9 mouse cellular contexts compared by ENCODE assay signal in genomic region chr3:94648755-94649590, GRCm38 (mm10). TPM values are rescaled to one million over a fixed set of nuclear protein-coding genes. Genes with fewer than 3 reads are reported as not detected.
DNase-seq lines count a peak whose midpoint lies in the region; ATAC-seq and TF ChIP-seq lines count a peak whose summit lies in the region.
"Had no signal": no experiment of that assay in that cellular context is flagged by ENCODE, and none has a peak within 500 bp of the region (broad histone marks: within the 10 kb centered on the region; RNA-seq: fewer than 3 reads in every experiment).

No protein-coding gene starts in this region.

- H3K27ac ChIP-seq in heart, embryonic 11.5 days (ENCODE audit: low read depth, low read length) = peak overlapping the region; percentile 79
- H3K27ac ChIP-seq in embryonic fibroblast, embryonic 13.5 days (ENCODE audit: insufficient read depth, low read length) = peak overlapping the region; percentile 5
- H3K27ac ChIP-seq in liver, postnatal 0 days (ENCODE audit: low read depth) = peak overlapping the region; percentile 77
- H3K27ac ChIP-seq: hindbrain, embryonic 15.5 days had no signal

- no peak for TF ChIP-seq EP300 in liver, postnatal 0 days (IDR thresholded peaks at IDR 0.05; ENCODE audit: low read depth)

- no peak overlapping the region for H3K4me3 ChIP-seq in heart, embryonic 11.5 days (ENCODE audit: low read depth, low read length)
- H3K4me3 ChIP-seq in embryonic fibroblast, embryonic 13.5 days (ENCODE audit: insufficient read depth, low read length) = no peak overlapping the region
- H3K4me3 ChIP-seq in liver, postnatal 0 days (ENCODE audit: low read depth, low read length) = no peak overlapping the region
- H3K4me3 ChIP-seq: hindbrain, embryonic 15.5 days had no signal

- peak overlapping the region; percentile 17; the same call in 1 of the 2 replicates for H3K9ac ChIP-seq in heart, embryonic 11.5 days (ENCODE audit: low read depth, low read length)
- H3K9ac ChIP-seq in liver, postnatal 0 days (replicated peaks) = no peak overlapping the region
- H3K9ac ChIP-seq: hindbrain, embryonic 15.5 days had no signal

- 24% methylated on average over 6 of the region's 6 CpGs for WGBS in heart, embryonic 11.5 days (ENCODE audit: insufficient replicate concordance)
- 49% methylated on average over 6 of the region's 6 CpGs for WGBS in liver, postnatal 0 days (ENCODE audit: insufficient replicate concordance)

- TF ChIP-seq CTCF in embryonic fibroblast, embryonic 13.5 days (IDR thresholded peaks at IDR 0.05; ENCODE audit: borderline replicate concordance, insufficient read depth, low read length) = no peak
- TF ChIP-seq CTCF in liver, postnatal 0 days (IDR thresholded peaks at IDR 0.05; ENCODE audit: low read depth) = no peak

- peaks cover 15% of the 10 kb centered on the region for H3K4me1 ChIP-seq in heart, embryonic 11.5 days (ENCODE audit: control insufficient read depth, insufficient read depth, low read length)
- H3K4me1 ChIP-seq in embryonic fibroblast, embryonic 13.5 days (ENCODE audit: control insufficient read depth, insufficient read depth, low read length) = peaks cover 12% of the 10 kb centered on the region
- H3K4me1 ChIP-seq in liver, postnatal 0 days (ENCODE audit: insufficient read depth) = peaks cover 17% of the 10 kb centered on the region

- H3K4me2 ChIP-seq in heart, embryonic 11.5 days = peak overlapping the region; percentile 43
- H3K4me2 ChIP-seq in liver, postnatal 0 days (ENCODE audit: low read depth, low read length) = peak overlapping the region; percentile 42; the same call in 1 of the 2 replicates
- H3K4me2 ChIP-seq: hindbrain, embryonic 15.5 days had no signal

- DNase-seq in heart, postnatal 36 days = no peak
- DNase-seq in MEL-GATA-1-ER (ENCODE audit: extremely low read depth, low read depth) = peak; percentile 46
- DNase-seq in liver, postnatal 0 days = peak; percentile 27
- peak; percentile 87 for DNase-seq in yolk sac, embryonic 10.5 days (ENCODE audit: low spot score)
- no peak for DNase-seq in spleen, postnatal 14 days (ENCODE audit: low spot score in 2 of 2)
- no peak for DNase-seq in kidney, adult 18-20 months

- TF ChIP-seq POLR2A in embryonic fibroblast, embryonic 13.5 days (IDR thresholded peaks at IDR 0.05; ENCODE audit: low read depth, low read length) = no peak

- H3K27me3 ChIP-seq in heart, embryonic 11.5 days (ENCODE audit: control insufficient read depth, insufficient read depth, low read length) = no peaks in the 10 kb centered on the region
- H3K27me3 ChIP-seq in liver, postnatal 0 days (ENCODE audit: insufficient read depth, low read length) = no peaks in the 10 kb centered on the region
- H3K27me3 ChIP-seq: hindbrain, embryonic 15.5 days had no signal

- no peaks in the 10 kb centered on the region for H3K9me3 ChIP-seq in heart, embryonic 11.5 days (replicated peaks; ENCODE audit: control insufficient read depth, low read length)
- no peaks in the 10 kb centered on the region for H3K9me3 ChIP-seq in liver, postnatal 0 days (ENCODE audit: low read length)
- H3K9me3 ChIP-seq: hindbrain, embryonic 15.5 days had no signal

- intact Hi-C loops in heart, postnatal 36 days (cut with DNase I) = no loop called here

- peak; percentile 85; the same call in 1 of the 2 replicates for ATAC-seq in heart, embryonic 11.5 days (replicated peaks; ENCODE audit: insufficient number of reproducible peaks, low FRiP score, low TSS enrichment)
- ATAC-seq in liver, postnatal 0 days = peak; percentile 94

- no peaks in the 10 kb centered on the region for H3K36me3 ChIP-seq in heart, embryonic 11.5 days (ENCODE audit: control insufficient read depth, insufficient read depth, low read length)
- no peaks in the 10 kb centered on the region for H3K36me3 ChIP-seq in liver, postnatal 0 days (replicated peaks; ENCODE audit: insufficient read depth, low read length)
- H3K36me3 ChIP-seq: hindbrain, embryonic 15.5 days had no signal

RNA-seq across cellular contexts. Expression of gene Gm10972, which starts 6.1 kb away (rescaled TPM):
- polyA plus RNA-seq in heart, embryonic 11.5 days (2014; fragmentation: Nextera tagmentation; extraction: Ambion mirVana) = not detected in 2 replicates
- total RNA-seq in heart, postnatal 36 days (2021) = not detected
- polyA plus RNA-seq in embryonic fibroblast, embryonic 13.5 days (2011; ENCODE audit: insufficient read length, low read depth, missing spikeins) = not detected in 2 replicates
- polyA plus RNA-seq in liver, postnatal 0 days (2015; fragmentation: Nextera tagmentation; extraction: Ambion mirVana) = not detected in 2 replicates
- polyA plus RNA-seq: hindbrain, embryonic 15.5 days had no signal

RNA-seq across cellular contexts. Expression of gene Tuft1, which starts 9.7 kb away (rescaled TPM):
- 8.7 and 10.5 TPM in 2 replicates for polyA plus RNA-seq in heart, embryonic 11.5 days (2014; fragmentation: Nextera tagmentation; extraction: Ambion mirVana)
- 1 to 10 TPM; 2.5 to 2.9 TPM for total RNA-seq in heart, postnatal 36 days (2021)
- polyA plus RNA-seq in embryonic fibroblast, embryonic 13.5 days (2011; ENCODE audit: insufficient read length, low read depth, missing spikeins) = 3.2 and 6.1 TPM in 2 replicates
- 7.5 and 8.1 TPM in 2 replicates for polyA plus RNA-seq in liver, postnatal 0 days (2015; fragmentation: Nextera tagmentation; extraction: Ambion mirVana)

RNA-seq across cellular contexts. Expression of gene Selenbp2, which starts 44.4 kb away (rescaled TPM):
- 0.72 and 2.0 TPM in 2 replicates for polyA plus RNA-seq in heart, embryonic 11.5 days (2014; fragmentation: Nextera tagmentation; extraction: Ambion mirVana)
- 10 to 100 TPM; 13.3 to 14.6 TPM for total RNA-seq in heart, postnatal 36 days (2021)
- polyA plus RNA-seq in embryonic fibroblast, embryonic 13.5 days (2011; ENCODE audit: insufficient read length, low read depth, missing spikeins) = not detected in 2 replicates
- 35.1 and 39.9 TPM in 2 replicates for polyA plus RNA-seq in liver, postnatal 0 days (2015; fragmentation: Nextera tagmentation; extraction: Ambion mirVana)

Comparison
In these comparisons a context has a peak if more than half of its experiments do, and no peak if none do; other contexts are left out.
1. H3K27ac ChIP-seq: peak in every context shown above with its lines; median percentile 79 in heart, embryonic 11.5 days; 77 in liver, postnatal 0 days; 5 in embryonic fibroblast, embryonic 13.5 days.
2. DNase-seq: peak in MEL-GATA-1-ER (single experiment), liver, postnatal 0 days (single experiment) and yolk sac, embryonic 10.5 days (single experiment); none in heart, postnatal 36 days (0 of 2), spleen, postnatal 14 days (0 of 2) and kidney, adult 18-20 months (single experiment).
3. RNA of gene Selenbp2, which starts 44.4 kb away (polyA plus RNA-seq): 35.1 to 39.9 TPM in liver, postnatal 0 days; 0.72 to 2.0 TPM in heart, embryonic 11.5 days and not detected in embryonic fibroblast, embryonic 13.5 days; every median in the first group is over 10 times any median in the second.